Mouse (Mus musculus) T-helper 17 cell (primary cell): ENCODE measurements around the gene Arsb.
"Not testable (repeated sequence)": the region's sequence is repeated elsewhere in the genome, so short reads cannot be mapped to it uniquely, and the experiment has no call there.

Source experiments
- in situ Hi-C, 2 experiments: fragments of 300-600 bp; cut with MboI, MseI; formaldehyde crosslinking; loops; 1 replicate in 1 of 2; 2 replicates in 1 of 2; pipeline ENCODE4 v1.15.1; 2025; ENCODE audit warnings: high pct_unique_total_duplicates in 2 of 2

Gene Arsb

GRCm38 (mm10) chr13:93972423-93972822 is 201.0 kb downstream of the Arsb start:
- in situ Hi-C loops = no loop called here

GRCm38 (mm10) chr13:93975668-93976067 is 204.2 kb downstream of the Arsb start:
- in situ Hi-C loops = no loop called here

GRCm38 (mm10) chr13:93976897-93977530 is 205.6 kb downstream of the Arsb start:
- in situ Hi-C loops = no loop called here

GRCm38 (mm10) chr13:93978703-93979495 is 207.5 kb downstream of the Arsb start:
- in situ Hi-C loops = no loop called here

GRCm38 (mm10) chr13:93979754-93980153 is 208.3 kb downstream of the Arsb start:
- in situ Hi-C loops = no loop called here

GRCm38 (mm10) chr13:93984521-93984920 is 213.1 kb downstream of the Arsb start:
- in situ Hi-C loops = no loop called here

GRCm38 (mm10) chr13:93985181-93985580 is 213.8 kb downstream of the Arsb start:
- in situ Hi-C loops = no loop called here

GRCm38 (mm10) chr13:93985750-93986149 is 214.3 kb downstream of the Arsb start:
- in situ Hi-C loops = not testable (repeated sequence)

- in situ Hi-C loops = no loop called here
These were observed 216.2 kb downstream of the Arsb start for GRCm38 (mm10) chr13:93987611-93988010.

GRCm38 (mm10) chr13:93989208-93989607 is 217.8 kb downstream of the Arsb start:
- in situ Hi-C loops = no loop called here

- in situ Hi-C loops = no loop called here
These were observed 218.5 kb downstream of the Arsb start for GRCm38 (mm10) chr13:93989736-93990611.

GRCm38 (mm10) chr13:93990841-93991240 is 219.4 kb downstream of the Arsb start:
- in situ Hi-C loops = no loop called here

GRCm38 (mm10) chr13:93992342-93992882 is 221.0 kb downstream of the Arsb start:
- in situ Hi-C loops = no loop called here
